Mouse (Mus musculus) cerebellum, adult 9-11 months (tissue): ENCODE results near the gene Tnr.

ENCODE experiments used
- DNase-seq: peaks from one replicate; pipeline ENCODE4 v3.0.0; 2022

Tnr gene

DNA sequence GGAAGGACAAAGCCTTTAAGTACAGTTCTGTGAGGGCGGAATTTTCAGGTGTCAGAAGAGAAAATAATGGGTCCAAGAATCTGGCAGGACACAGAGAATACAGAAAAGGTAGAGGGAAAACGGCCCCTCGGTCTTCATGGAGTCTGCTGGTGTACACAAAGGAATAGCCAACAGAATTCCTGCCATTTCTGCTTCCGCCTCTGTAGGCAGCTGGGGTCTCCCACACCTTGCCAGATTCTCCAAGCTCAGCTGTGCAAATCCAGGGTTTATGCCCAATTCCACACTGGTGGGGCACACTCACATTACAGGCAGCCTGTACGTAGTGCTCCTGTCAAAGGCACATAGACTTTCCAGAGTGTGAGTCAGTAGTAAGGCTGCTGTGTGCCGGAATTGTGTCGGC is 43.6 kb downstream of the Tnr start:
- no peak for DNase-seq

- DNase-seq: no peak
Measured at GRCm38 (mm10) chr1:159570270-159570669, 46.7 kb downstream of the Tnr start.

GRCm38 (mm10) chr1:159570831-159571230 is 47.3 kb downstream of the Tnr start:
- DNase-seq: no peak

- no peak for DNase-seq
Measured at GRCm38 (mm10) chr1:159571951-159572350, 48.4 kb downstream of the Tnr start.

GRCm38 (mm10) chr1:159573116-159573515 is 49.5 kb downstream of the Tnr start:
- DNase-seq: no peak

- no peak for DNase-seq
Measured at GRCm38 (mm10) chr1:159574661-159575060, 51.1 kb downstream of the Tnr start.

DNA sequence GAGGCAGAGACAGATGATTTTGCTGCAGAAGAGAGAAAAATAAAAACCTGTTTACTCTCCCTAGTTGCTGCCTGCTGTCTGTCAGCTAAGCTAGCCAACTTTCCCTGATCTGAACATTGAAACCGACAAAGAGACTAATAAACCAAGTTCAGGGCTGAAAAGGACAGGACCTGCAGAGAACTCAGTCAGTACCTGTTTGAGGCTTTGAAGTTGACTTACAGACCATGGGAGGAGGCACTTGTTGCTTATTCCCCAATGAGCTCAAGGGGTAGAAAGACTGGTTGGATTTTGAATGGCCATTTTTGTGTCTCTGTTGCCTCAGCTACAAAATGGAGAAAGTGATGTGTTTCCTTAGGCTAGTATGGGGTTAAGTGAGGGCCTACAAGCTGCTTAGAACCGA is 52.7 kb downstream of the Tnr start:
- DNase-seq: no peak

GRCm38 (mm10) chr1:159578391-159578790 is 54.8 kb downstream of the Tnr start:
- peak; percentile 33 for DNase-seq

- DNase-seq: no peak
Measured at GRCm38 (mm10) chr1:159580335-159580921, 56.9 kb downstream of the Tnr start.

GRCm38 (mm10) chr1:159583877-159584276 is 60.3 kb downstream of the Tnr start:
- no peak for DNase-seq

- DNase-seq: no peak
Measured at GRCm38 (mm10) chr1:159588741-159589140, 65.2 kb downstream of the Tnr start.

- peak; percentile 24 for DNase-seq
Measured at GRCm38 (mm10) chr1:159594099-159595058, 70.8 kb downstream of the Tnr start.

DNA sequence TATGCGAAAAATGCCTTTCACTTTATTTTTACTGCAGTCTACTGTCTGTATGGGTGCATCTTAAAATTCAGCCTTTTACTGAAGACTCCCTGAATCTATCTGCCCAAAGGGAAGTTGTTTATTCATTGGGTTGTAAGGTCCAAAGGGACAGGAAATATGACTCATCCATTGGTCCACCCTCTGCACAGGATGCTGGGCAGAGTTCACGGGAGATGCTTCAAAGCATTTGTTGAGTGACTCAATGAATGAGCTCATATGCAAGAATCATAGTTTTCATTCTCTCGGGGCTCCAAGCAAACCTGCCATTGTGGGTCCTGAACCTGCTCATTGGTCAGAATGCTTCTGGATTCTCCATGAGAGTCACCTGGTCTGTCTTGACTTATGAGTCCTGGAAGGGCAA is 72.2 kb downstream of the Tnr start:
- DNase-seq: no peak

GRCm38 (mm10) chr1:159596640-159597039 is 73.1 kb downstream of the Tnr start:
- DNase-seq: no peak

DNA sequence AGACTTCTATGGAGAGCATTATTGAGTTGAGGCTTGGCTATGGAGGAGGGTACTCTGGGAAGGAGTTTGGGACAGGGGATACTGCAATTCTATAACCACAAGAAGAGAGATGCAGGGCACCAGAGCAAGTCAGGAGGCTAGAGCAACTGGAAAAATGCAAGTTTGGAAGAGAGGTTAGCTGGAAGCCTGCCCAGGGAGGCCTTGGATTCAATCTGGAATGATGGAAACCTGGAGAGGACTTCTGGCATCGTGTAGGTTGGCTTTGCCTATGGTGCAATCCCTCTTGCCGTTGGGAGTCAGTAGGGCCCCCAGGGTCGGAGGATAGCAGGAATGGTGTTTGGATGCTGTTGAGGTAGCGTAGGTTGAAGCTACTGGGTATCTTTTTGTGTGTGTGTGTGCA is 90.0 kb downstream of the Tnr start:
- no peak for DNase-seq

DNA sequence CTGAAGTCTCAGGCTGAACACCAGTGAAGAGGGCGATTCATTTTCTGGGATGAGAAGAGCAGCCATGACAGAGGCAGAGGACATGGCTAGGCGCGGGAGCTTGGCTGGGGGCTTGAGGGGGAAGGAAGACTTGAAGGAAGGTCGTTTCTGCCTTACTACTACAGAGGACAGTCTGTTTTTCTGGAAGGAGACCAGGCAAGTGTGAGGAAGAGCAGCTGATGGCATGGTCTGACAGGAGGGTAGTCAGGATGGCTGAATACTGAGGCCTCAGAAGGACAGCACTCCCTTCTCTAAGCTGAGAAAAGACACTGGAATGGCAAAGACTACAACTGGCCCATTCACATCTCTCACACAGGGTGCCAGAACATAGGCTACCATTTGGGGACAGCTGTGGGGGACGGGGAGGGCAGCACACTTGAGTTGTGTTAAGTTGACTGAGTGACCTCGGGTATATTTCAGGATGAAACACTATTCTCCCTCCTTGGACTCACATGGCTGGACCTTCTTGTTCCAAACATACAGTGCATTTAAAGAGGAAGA is 90.6 kb downstream of the Tnr start:
- no peak for DNase-seq

DNA sequence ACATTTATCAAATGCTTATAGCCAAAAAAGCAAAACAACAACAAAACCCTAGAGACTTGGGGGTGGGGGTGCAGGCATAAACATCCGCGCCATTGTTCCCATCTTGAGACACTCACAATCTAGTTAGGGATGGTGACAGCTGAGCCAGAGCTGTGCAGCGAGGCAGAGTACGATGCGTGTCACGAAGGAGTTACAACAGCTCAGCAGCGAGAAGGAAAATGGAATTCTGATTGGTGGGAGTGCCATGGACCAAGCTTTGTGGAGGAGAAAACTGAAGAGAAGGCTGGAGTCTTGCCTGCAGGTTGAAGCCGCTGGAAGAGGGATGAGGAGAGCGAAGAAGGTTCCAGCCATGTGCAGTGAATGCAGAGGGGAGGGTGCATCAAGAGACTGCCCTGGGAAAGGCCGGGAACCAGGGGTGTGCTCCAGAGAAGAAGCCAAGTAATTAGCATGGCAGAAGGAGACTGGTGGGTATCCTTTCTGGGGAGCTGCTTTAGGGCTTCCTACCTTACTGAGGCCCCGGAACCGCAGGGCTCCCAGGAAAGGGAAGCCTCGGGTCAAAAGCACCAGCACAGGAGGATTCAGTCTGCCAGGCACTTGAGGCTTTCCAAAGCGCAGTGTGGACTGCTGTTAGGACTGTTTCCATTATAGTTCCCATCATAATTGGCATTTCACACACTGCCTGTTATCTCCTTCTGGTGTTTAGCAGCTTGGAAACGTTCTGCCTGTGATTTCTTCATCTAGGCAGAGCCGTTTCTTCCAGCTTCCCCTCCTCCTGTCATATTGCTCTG is 91.3 kb downstream of the Tnr start:
- DNase-seq: peak; percentile 14

DNA sequence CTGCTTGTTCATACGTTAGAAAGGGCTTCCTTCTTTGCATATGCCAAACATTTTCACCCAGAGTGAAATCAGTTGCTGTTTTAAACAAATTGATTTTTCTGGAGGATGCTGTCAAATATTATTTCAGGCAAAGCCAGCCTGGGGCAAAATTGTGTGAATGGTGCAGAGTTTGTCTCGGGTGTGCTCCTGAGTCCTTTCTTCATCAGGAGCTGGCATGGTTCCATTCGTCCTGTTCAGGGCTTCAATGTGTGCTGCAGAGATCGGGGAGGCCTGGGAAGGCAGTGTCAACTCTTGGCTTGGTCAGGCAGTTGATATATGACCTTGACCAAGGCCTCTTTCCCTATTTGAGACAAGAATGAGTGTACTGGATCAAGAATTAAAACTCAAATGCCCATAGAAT is 92.1 kb downstream of the Tnr start:
- DNase-seq: no peak

DNA sequence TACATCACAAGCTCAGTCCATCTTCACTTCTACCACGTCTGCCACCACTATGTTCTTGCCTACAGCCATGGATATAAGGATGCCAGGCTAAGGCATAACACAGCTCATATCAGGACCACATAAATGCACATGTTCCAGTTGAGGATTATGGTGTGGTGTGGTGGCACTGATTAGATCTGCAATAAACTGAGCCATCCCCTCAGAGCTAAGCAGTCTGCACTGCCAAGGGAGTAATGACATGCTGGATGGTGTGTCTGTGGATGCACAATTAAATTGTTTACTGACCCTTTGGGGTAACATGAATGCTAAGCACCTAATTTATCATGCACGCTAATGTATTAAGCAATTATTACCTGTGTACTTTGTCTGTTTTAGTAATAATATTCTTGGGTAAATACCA is 95.6 kb downstream of the Tnr start:
- no peak for DNase-seq

GRCm38 (mm10) chr1:159621321-159621720 is 97.8 kb downstream of the Tnr start:
- DNase-seq: no peak

- no peak for DNase-seq
Measured at GRCm38 (mm10) chr1:159629119-159629518, 105.5 kb downstream of the Tnr start.

- no peak for DNase-seq
Measured at GRCm38 (mm10) chr1:159629822-159630589, 106.4 kb downstream of the Tnr start.
